Mouse (Mus musculus) midbrain, embryonic 13.5 days (tissue): ENCODE data around the gene Pdcd1. TPM values are rescaled to one million over a fixed set of nuclear protein-coding genes. Genes with fewer than 3 reads are reported as not detected.
A peak's percentile ranks its signal among the peaks of the same experiment; 100 is the strongest.

Experiments used
- ATAC-seq: fragments of 200-750 bp; cut with Nextera tagmentation; 2 replicates; pipeline ENCODE4 v1.8.0; 2017; ENCODE audit warnings: mild to moderate bottlenecking, moderate TSS enrichment, moderate library complexity
- H3K27ac ChIP-seq: fragments of 300-500 bp; sonication (generic); 2 replicates; pipeline ENCODE4 v1.5.1; 2015; ENCODE audit warnings: inconsistent platforms, mild to moderate bottlenecking, moderate library complexity
- H3K27me3 ChIP-seq: fragments of 300-500 bp; sonication (generic); 2 replicates; pipeline ENCODE4 v1.6.1; 2015; ENCODE audit warnings: mild to moderate bottlenecking, inconsistent platforms
- H3K36me3 ChIP-seq: fragments of 300-500 bp; sonication (generic); 2 replicates; pipeline ENCODE4 v1.6.1; 2015; ENCODE audit warnings: mild to moderate bottlenecking, inconsistent platforms
- H3K4me1 ChIP-seq: fragments of 300-500 bp; sonication (generic); replicated peaks from 2 replicates; pipeline ENCODE4 v1.6.1; 2015; ENCODE audit warnings: inconsistent platforms
- H3K4me2 ChIP-seq: fragments of 300-500 bp; sonication (generic); replicated peaks from 2 replicates; pipeline ENCODE4 v1.6.1; 2015; ENCODE audit warnings: moderate library complexity, mild to moderate bottlenecking, inconsistent platforms
- H3K4me3 ChIP-seq: fragments of 300-500 bp; sonication (generic); replicated peaks from 2 replicates; pipeline ENCODE4 v1.5.1; 2015; ENCODE audit warnings: mild to moderate bottlenecking, inconsistent platforms
- H3K9ac ChIP-seq: fragments of 300-500 bp; sonication (generic); replicated peaks from 2 replicates; pipeline ENCODE4 v1.6.1; 2015; ENCODE audit warnings: mild to moderate bottlenecking, inconsistent platforms
- H3K9me3 ChIP-seq: fragments of 300-500 bp; sonication (generic); 2 replicates; pipeline ENCODE4 v1.6.1; 2016; ENCODE audit warnings: mild to moderate bottlenecking, inconsistent platforms
- WGBS: fragments of 180-500 bp; shearing (Covaris S2); methylation state at CpG from one replicate; pipeline ENCODE4 v1.1.7; 2015; 5-methylcytosine and 5-hydroxymethylcytosine counted together
- polyA plus RNA-seq: library from polyadenylated mRNA; unstranded; fragments of >200 nt; fragmentation: Nextera tagmentation; extraction: Ambion mirVana; gene quantifications from 2 replicates; pipeline ENCODE4 v1.2.1, GENCODE M21; 2015

Gene Pdcd1
- polyA plus RNA-seq, 1 experiment from 2014 or later, result not detected

DNA sequence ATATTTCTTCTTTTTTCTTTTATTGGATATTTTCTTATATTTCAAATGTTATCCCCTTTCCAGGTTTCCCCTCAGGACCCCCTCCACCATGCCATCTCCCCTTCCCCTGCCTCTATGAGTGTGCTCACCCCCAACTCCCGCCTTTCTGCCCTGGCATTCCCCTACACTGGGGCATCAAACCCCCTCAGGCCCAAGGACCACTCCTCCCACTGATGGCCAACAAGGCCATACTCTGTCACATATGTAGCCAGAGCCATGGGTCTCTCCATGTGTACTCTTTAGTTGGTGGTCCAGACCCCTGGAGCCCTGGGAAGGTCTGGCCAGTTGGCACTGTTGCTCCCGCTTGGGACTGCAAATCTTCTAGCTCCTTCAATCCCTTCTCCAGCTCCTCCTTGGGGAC is 5.0 kb upstream of the Pdcd1 start:
- 85% methylated on average over 2 of the region's 2 CpGs for WGBS
- Histone ChIP-seq H3K27me3 (no peaks in the 10 kb centered on the region), H3K4me2 (no peak overlapping the region), H3K9ac (no peak overlapping the region), H3K4me3 (no peak overlapping the region), H3K9me3 (no peaks in the 10 kb centered on the region), H3K36me3 (no peaks in the 10 kb centered on the region), H3K4me1 (no peaks in the 10 kb centered on the region), H3K27ac (no peak overlapping the region)
- ATAC-seq, result no peak

DNA sequence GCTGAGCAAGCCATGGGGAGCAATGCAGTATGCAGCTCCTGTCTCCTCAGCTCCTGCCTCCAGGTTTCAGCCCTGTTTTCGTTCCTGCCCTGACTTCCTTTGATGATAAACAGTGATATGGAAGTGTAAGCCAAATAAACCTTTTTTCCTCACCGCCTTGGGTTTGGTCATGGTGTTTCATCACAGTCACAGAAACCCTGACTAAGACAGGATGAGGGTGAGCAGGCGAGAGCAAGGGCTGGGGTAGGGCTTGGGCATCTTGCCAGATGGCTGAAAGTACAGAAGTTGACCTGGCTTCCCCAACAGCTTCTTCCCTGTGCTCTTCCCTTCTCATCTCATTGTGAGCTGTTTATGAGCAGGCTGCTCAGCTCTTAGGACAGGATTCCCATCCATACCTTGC is 3.6 kb upstream of the Pdcd1 start:
- Histone ChIP-seq H3K27me3 (no peaks in the 10 kb centered on the region), H3K9me3 (no peaks in the 10 kb centered on the region), H3K36me3 (no peaks in the 10 kb centered on the region), H3K4me2 (no peak overlapping the region), H3K9ac (no peak overlapping the region), H3K4me3 (no peak overlapping the region), H3K4me1 (no peaks in the 10 kb centered on the region), H3K27ac (no peak overlapping the region)
- WGBS, result 86% methylated on average over 3 of the region's 3 CpGs
- ATAC-seq, result no peak

DNA sequence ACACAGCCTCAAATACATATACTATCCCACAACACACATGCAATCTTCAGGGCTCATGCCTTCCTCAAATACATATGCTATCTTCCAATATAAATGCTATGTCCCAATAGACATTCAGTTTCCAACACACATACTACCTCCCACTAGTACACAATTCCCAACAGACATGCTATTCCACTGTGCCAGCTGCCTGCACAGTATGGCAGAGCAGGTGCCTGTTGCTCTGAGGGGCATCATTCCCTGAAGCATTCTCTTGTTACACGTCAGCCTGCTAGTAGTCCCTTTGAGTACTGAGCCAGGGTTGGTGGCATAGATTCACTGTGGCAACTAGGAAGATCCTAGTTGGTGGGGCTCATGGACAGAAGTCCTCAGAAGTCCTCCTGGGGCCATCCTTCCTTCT is 2.1 kb upstream of the Pdcd1 start:
- Histone ChIP-seq H3K4me2 (no peak overlapping the region), H3K9ac (no peak overlapping the region), H3K27me3 (no peaks in the 10 kb centered on the region), H3K27ac (no peak overlapping the region), H3K36me3 (no peaks in the 10 kb centered on the region), H3K9me3 (no peaks in the 10 kb centered on the region), H3K4me3 (no peak overlapping the region), H3K4me1 (no peaks in the 10 kb centered on the region)
- WGBS, result 78% methylated on average over 1 of the region's 1 CpGs
- no peak for ATAC-seq

DNA sequence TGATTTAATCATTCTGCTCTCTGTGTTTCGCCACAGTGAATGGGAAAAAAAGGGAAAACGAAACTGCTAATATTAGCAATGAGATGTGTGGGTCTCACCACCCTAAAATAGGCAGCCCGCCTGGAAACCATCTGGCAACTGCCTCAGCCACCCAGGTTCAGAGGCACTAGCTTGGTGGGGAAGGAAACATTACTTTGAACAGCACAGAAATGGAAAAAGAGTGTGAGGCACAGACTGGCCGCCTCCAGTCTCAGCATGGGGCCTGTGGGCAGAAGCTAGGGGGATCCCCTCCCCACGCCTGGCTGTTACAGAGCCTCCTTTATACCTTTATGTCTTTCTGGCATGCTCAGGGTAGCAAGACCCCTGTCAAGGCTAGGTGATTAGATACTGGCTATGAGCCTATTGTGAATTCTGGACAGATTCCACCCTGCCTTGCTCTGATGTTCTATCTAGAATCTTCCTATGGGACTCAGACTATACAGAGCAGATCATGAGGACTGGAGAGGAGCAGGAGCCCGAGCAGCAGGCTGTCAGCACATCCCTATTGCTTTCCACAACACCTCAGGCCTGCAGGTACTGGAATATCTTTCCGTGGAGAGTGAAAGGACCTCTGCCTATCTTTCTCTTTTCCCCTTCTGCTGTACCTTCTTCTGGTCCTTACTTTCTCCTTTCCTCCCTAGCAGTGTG is 1.3 kb upstream of the Pdcd1 start:
- no peaks in the 10 kb centered on the region for H3K36me3 ChIP-seq
- no peaks in the 10 kb centered on the region for H3K4me1 ChIP-seq
- no peak overlapping the region for H3K9ac ChIP-seq
- H3K9me3 ChIP-seq, result no peaks in the 10 kb centered on the region
- H3K4me3 ChIP-seq, result no peak overlapping the region
- H3K4me2 ChIP-seq, result no peak overlapping the region
- H3K27me3 ChIP-seq, result no peaks in the 10 kb centered on the region
- no peak overlapping the region for H3K27ac ChIP-seq
- 72% methylated on average over 7 of the region's 7 CpGs for WGBS
- no peak for ATAC-seq

DNA sequence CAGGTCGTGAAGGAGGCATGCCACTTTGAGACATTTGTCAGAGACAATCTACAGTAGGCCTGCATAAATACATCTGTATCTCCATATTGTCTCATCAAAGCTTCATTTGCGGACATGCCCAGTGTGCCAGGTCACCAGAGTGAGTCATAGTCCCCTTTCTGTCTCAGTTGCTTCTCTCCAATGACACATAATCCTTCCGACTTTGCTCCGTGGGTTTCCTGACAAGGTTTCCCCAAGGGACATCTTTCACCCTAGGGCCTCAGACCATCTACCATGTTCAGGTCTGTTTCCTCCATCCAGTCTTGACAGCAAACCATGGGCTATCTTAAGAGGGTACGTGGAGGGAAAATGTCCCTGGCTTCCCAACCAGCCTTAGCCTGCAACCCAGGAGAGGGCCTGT is 1.2 kb downstream of the Pdcd1 start:
- no peak for ATAC-seq
- no peaks in the 10 kb centered on the region for H3K27me3 ChIP-seq
- no peaks in the 10 kb centered on the region for H3K36me3 ChIP-seq
- no peak overlapping the region for H3K4me2 ChIP-seq
- no peak overlapping the region for H3K27ac ChIP-seq
- H3K4me1 ChIP-seq, result no peaks in the 10 kb centered on the region
- WGBS, result 91% methylated on average over 5 of the region's 5 CpGs
- no peak overlapping the region for H3K9ac ChIP-seq
- H3K9me3 ChIP-seq, result no peaks in the 10 kb centered on the region
- no peak overlapping the region for H3K4me3 ChIP-seq

DNA sequence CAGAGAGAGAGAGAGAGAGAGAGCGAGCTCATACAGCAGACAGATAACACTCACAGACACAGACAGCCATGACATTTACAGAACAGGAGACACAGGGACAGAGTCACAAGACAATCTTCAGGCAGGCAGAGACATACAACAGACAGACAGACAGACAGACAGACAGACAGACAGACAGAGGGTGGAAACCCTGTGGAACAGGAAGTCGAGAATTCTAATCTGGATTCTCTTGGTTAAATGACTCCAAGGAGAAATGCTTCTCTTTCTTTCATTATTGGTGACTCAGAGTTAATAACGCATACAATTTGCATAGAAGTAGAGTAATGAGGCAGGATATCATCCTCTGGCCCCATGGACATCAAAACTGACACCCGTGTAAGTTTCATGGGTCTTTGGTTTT is 5.8 kb downstream of the Pdcd1 start:
- H3K4me2 ChIP-seq, result no peak overlapping the region
- H3K9ac ChIP-seq, result no peak overlapping the region
- H3K9me3 ChIP-seq, result no peaks in the 10 kb centered on the region
- WGBS, result 80% methylated on average over 4 of the region's 4 CpGs
- no peak for ATAC-seq
- no peaks in the 10 kb centered on the region for H3K4me1 ChIP-seq
- H3K27me3 ChIP-seq, result no peaks in the 10 kb centered on the region
- H3K27ac ChIP-seq, result no peak overlapping the region
- no peaks in the 10 kb centered on the region for H3K36me3 ChIP-seq
- H3K4me3 ChIP-seq, result no peak overlapping the region

DNA sequence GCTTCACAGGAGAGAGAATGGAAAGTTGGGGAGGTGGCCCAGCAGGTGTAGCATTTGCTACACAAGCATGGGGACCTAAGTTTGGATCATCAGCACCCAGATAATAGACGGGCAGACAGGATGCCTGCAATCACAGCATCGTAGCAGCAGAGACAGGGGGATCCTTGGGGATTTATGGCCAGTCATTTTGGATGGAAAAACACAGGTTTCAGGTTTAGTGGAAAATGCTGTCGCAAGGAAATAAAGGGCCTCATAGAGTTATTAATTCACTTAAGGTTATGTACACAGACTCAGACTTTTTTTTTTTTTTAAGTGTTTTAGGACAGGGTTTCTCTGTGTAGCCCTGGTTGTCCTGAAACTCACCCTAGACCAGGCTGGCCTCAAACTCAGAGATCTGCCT is 6.8 kb downstream of the Pdcd1 start:
- H3K4me3 ChIP-seq, result no peak overlapping the region
- no peak for ATAC-seq
- no peaks in the 10 kb centered on the region for H3K27me3 ChIP-seq
- no peak overlapping the region for H3K9ac ChIP-seq
- no peak overlapping the region for H3K4me2 ChIP-seq
- no peak overlapping the region for H3K27ac ChIP-seq
- no peaks in the 10 kb centered on the region for H3K36me3 ChIP-seq
- 84% methylated on average over 3 of the region's 3 CpGs for whole genome bisulfite sequencing
- no peaks in the 10 kb centered on the region for H3K4me1 ChIP-seq
- H3K9me3 ChIP-seq, result no peaks in the 10 kb centered on the region

DNA sequence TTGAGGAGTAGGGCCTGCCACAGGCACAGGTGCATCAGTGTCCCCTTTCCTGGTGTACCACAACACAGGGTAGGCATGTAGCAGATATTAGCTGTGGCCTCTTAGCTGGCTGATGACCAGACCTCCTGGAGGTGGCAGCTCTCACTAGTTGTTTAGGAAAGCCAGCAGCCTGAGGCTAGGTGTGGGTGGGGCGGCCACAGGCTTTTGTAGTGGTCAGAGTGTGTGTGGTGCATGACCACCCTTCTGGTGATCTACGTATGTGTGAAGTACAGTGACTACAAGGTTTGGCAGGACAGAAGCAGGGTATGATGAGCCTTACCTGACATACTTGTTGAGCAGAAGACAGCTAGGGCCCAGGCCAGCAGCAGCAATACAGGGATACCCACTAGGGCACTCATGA is 12.0 kb downstream of the Pdcd1 start:
- Histone ChIP-seq H3K9ac (no peak overlapping the region), H3K36me3 (no peaks in the 10 kb centered on the region), H3K27ac (no peak overlapping the region), H3K9me3 (no peaks in the 10 kb centered on the region), H3K4me1 (peaks cover 6% of the 10 kb centered on the region), H3K27me3 (no peaks in the 10 kb centered on the region), H3K4me3 (no peak overlapping the region), H3K4me2 (no peak overlapping the region)
- no peak for ATAC-seq
- WGBS, result 92% methylated on average over 2 of the region's 2 CpGs

DNA sequence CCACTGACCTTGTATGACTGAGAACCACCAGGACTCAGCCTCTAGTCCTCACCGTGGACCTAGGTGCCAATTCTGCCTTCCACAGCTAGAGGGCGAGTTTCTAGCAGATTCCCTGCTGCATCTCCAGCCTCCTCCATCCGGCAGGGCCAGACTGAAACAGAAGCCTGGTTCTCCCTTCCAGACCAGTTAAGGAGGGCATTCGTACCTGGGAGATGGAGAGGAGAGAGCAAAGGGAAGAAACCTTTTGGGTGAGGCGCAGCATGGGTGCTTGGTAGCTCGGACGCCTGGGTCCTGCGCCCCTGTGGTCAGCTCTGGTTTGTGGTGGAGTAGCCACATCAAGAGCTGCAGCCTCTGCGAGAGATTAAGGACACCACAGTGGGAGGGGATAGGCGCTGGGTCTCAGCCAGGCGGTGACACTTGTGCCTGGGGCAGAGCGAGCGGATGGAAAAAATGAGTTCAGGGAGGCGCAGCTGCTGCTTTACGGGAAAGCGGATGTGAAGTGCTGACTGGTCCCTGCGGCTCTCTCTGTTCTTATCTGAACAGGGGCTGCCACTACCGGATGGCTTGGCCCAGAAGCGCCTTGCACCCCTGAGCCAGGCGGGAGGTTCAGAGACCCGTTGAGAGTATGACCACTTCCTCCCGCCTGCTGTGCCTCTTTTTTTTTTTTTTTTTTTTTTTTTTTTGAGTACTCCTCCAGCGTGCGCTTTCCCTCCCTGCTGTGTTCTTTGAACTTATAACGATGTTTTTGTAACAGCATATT is 17.2 kb downstream of the Pdcd1 start:
- ATAC-seq, result peak; percentile 95
- H3K27me3 ChIP-seq, result no peaks in the 10 kb centered on the region
- peaks cover 6% of the 10 kb centered on the region for H3K4me1 ChIP-seq
- peak overlapping the region; percentile 38 for H3K4me3 ChIP-seq
- peak overlapping the region; percentile 61 for H3K9ac ChIP-seq
- no peaks in the 10 kb centered on the region for H3K9me3 ChIP-seq
- H3K36me3 ChIP-seq, result no peaks in the 10 kb centered on the region
- peak overlapping the region; percentile 60 for H3K4me2 ChIP-seq
- peak overlapping the region; percentile 78 for H3K27ac ChIP-seq
- under 1% methylated on average over 25 of the region's 25 CpGs for WGBS

DNA sequence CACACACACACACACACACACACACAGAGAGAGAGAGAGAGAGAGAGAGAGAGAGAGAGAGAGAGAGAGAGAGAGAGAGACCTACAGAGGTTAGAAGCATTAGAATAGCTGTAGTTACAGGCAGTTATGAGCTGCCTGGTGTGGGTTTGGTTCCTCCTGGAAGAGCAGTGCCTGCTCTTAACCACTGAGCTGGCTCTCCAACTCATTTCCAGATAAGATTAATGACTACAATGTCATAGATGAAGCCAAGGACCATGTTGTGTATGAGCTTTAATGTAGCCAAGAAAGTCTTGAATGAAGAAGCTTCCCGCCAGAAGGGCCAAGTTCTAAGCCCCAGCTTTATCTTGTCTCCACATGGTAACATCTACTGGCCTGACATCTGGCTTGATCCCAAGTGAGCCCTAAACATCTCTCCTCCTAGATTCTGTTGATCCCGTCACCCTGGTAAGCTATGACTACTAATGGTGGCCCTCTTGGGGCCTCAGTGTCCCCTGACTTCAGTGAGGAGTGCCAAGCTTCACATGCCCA is 19.2 kb downstream of the Pdcd1 start:
- ATAC-seq, result no peak
- H3K9ac ChIP-seq, result no peak overlapping the region
- H3K27me3 ChIP-seq, result no peaks in the 10 kb centered on the region
- WGBS, result 90% methylated on average over 2 of the region's 2 CpGs
- H3K9me3 ChIP-seq, result no peaks in the 10 kb centered on the region
- H3K4me3 ChIP-seq, result no peak overlapping the region
- H3K36me3 ChIP-seq, result no peaks in the 10 kb centered on the region
- H3K4me2 ChIP-seq, result no peak overlapping the region
- no peak overlapping the region for H3K27ac ChIP-seq
- peaks cover 6% of the 10 kb centered on the region for H3K4me1 ChIP-seq

DNA sequence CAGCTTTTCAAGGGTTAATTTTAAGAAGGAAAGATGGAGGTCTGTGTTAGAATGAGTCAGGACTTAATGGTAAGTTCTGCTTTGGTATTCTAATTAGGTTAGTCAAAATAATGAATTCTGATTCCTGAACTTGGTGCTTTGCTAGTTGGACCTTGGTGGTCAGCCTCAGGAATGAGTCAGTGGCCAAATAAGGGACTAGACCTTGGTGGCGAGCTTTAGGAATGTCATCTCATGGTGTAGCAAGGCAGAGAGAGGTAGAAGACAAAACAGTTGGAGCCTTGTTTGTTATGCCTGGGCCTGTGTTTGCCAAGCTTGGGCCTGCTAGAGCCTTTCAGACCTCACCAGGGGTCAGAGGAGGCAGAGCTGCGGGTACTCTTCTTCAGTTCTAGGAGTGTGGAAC is 23.6 kb downstream of the Pdcd1 start:
- Histone ChIP-seq H3K9me3 (no peaks in the 10 kb centered on the region), H3K4me3 (no peak overlapping the region), H3K4me2 (no peak overlapping the region), H3K27me3 (no peaks in the 10 kb centered on the region), H3K36me3 (no peaks in the 10 kb centered on the region), H3K9ac (no peak overlapping the region), H3K27ac (no peak overlapping the region), H3K4me1 (no peaks in the 10 kb centered on the region)
- no peak for ATAC-seq
- WGBS, result 88% methylated on average over 2 of the region's 2 CpGs

DNA sequence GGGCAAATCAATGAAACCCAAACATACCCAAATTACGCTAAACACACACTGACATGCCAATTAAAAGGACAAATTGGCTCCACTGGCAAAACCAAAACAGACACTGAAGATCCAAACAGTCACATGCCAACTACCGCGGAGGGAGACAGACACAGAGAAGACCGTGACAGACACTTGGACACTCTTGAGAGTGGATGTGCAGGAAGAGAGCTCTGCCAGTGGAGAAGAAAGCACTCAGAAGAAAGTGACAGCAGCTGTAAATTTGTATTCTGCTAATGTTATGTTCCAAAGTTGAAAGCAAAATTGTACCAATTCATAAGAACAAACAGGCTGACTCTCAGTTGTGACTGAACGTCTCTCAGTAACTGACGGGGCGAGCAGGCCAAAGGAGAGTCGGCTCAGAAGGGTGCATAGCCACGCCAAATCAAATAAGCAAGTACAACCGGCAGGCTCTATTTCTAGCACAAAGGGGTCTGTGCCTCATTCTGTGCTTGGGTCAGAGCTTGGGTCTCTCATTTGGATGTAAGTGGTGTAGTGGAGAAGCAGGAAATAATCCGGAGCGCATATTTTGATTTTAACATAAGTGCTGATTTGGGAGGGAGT is 24.7 kb downstream of the Pdcd1 start:
- 82% methylated on average over 12 of the region's 12 CpGs for WGBS
- Histone ChIP-seq H3K4me1 (no peaks in the 10 kb centered on the region), H3K27ac (no peak overlapping the region), H3K9ac (no peak overlapping the region), H3K9me3 (no peaks in the 10 kb centered on the region), H3K27me3 (no peaks in the 10 kb centered on the region), H3K36me3 (no peaks in the 10 kb centered on the region), H3K4me3 (no peak overlapping the region), H3K4me2 (no peak overlapping the region)
- no peak for ATAC-seq
